Mouse (Mus musculus): ENCODE data around the gene Tab1.

- no peak for TF ChIP-seq CTCF (IDR thresholded peaks at IDR 0.05; ENCODE audit: control insufficient read depth, insufficient read depth, insufficient replicate concordance, low read depth, low read length)
- TF ChIP-seq POLR2A (IDR thresholded peaks at IDR 0.05; ENCODE audit: control insufficient read depth, low read depth, low read length), result no peak
These were observed 7.4 kb downstream of the Tab1 start for GRCm38 (mm10) chr15:80140302-80140701.

Measured in testis, adult 2 months (tissue).